Mouse (Mus musculus): ENCODE measurements around the gene Olfr1308. TPM values are rescaled to one million over a fixed set of nuclear protein-coding genes. Genes with fewer than 3 reads are reported as not detected.

Gene Olfr1308
- not detected in 2 replicates for polyA plus RNA-seq (2011; ENCODE audit: insufficient read depth, insufficient read length, low replicate concordance, missing spikeins)

DNA sequence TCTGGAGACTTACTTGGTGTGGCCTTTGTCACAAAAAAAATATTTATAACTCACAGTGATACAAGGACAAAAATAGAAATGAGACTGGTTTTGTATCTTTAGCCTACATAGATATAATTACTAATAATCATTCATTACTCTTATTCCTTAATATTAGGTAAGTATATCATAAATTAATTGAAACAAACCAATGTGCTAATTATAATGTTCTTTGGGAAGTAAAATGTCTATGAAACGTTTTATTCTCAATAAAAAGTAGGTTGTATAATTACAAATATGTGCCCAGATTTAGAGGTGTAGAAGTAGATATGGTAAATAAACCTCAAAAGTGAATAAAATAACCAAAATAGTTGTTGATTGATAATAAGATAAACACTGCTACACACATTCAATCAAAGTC is at the start of gene Olfr1308:
TSS of gene Olfr1308 (minus strand) at position 101 of the 400 bp plus-strand sequence.
- Histone ChIP-seq H3K4me3 (replicated peaks; ENCODE audit: control insufficient read depth, low read depth, low read length) (no peak within 1 kb of the TSS), H3K4me1 (ENCODE audit: control insufficient read depth, insufficient read depth, low read length) (no peaks in the 10 kb centered on the region), H3K27ac (ENCODE audit: control insufficient read depth, insufficient read depth, low read depth, low read length, poor library complexity) (no peak within 1 kb of the TSS)
- TF ChIP-seq CTCF (IDR thresholded peaks at IDR 0.05; ENCODE audit: control insufficient read depth, insufficient read depth, low read length) = no peak
- TF ChIP-seq POLR2A (IDR thresholded peaks at IDR 0.05; ENCODE audit: borderline replicate concordance, control insufficient read depth, low read depth, low read length) = no peak
- WGBS = 43% methylated on average over 1 of the region's 1 CpGs

DNA sequence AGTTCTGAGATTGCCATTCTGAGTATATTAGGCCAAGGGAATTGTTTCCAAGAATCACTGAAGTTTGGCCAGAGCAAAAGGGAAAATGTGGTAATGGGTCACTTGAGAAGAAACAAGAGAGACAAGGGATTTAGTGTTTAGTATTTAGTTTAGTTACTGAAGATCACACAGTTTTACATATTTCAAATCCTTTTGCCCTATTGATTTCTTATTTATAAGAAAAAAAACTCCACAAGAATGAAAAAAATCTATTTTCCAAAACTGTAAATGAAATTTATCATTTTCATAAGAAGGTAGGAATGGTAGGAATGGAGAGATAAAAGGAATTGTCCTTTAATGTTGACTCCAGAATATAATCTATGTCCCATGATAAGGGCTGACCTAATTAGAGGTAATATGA is 47.9 kb upstream of the Olfr1308 start, which contains the start of gene Olfr1310:
TSS of gene Olfr1310 (minus strand) at position 101 of the 400 bp plus-strand sequence.
- H3K4me1 ChIP-seq (ENCODE audit: control insufficient read depth, insufficient read depth, low read length) = no peaks in the 10 kb centered on the region
- no peak within 1 kb of the TSS for H3K4me3 ChIP-seq (replicated peaks; ENCODE audit: control insufficient read depth, low read depth, low read length)
- TF ChIP-seq POLR2A (IDR thresholded peaks at IDR 0.05; ENCODE audit: borderline replicate concordance, control insufficient read depth, low read depth, low read length) (no peak), CTCF (IDR thresholded peaks at IDR 0.05; ENCODE audit: control insufficient read depth, insufficient read depth, low read length) (no peak)
- no peak within 1 kb of the TSS for H3K27ac ChIP-seq (ENCODE audit: control insufficient read depth, insufficient read depth, low read depth, low read length, poor library complexity)

DNA sequence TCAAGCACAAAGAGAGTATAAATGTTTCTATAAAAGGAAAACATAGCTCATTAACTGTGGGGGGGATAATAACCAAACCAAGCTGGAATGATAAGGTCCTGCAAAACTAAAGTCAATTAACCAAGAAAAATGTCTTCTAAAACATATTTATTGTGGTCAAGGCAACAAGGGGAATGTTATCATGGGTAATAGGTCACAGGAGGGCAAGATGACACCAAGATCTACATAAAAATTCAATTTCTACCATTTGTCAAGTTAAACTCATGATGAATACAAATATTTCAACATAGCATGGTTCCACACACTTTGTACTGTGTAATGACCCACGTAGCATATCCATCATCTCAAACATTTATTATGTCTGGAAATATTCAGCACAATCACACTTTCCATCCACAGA is 25.4 kb upstream of the Olfr1308 start, which contains the start of gene Olfr1309:
TSS of gene Olfr1309 (minus strand) at position 101 of the 400 bp plus-strand sequence.
- TF ChIP-seq POLR2A (IDR thresholded peaks at IDR 0.05; ENCODE audit: borderline replicate concordance, control insufficient read depth, low read depth, low read length) (no peak), CTCF (IDR thresholded peaks at IDR 0.05; ENCODE audit: control insufficient read depth, insufficient read depth, low read length) (no peak)
- no peak within 1 kb of the TSS for H3K27ac ChIP-seq (ENCODE audit: control insufficient read depth, insufficient read depth, low read depth, low read length, poor library complexity)
- 47% methylated on average over 1 of the region's 1 CpGs for WGBS

DNA sequence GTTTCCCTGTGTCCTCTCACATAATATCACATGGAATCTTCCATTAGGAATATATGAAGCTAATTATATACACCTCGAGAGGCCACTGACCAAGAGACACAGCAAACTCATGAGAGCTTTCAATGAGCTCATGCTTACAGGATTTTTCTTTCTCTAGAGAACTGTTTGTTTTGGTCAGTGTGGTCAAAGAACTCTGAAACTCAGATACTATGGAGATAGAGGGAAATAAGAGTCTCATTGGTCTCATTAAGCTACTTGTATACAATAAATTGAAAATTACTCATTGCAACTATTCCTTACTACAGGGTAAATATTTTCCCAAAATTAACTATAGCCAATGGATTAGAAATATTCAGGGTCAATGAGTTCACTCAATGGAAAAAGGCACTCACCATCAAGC is 15.4 kb downstream of the Olfr1308 start, which contains the start of gene Olfr1307:
TSS of gene Olfr1307 (minus strand) at position 101 of the 400 bp plus-strand sequence.
- TF ChIP-seq CTCF (IDR thresholded peaks at IDR 0.05; ENCODE audit: control insufficient read depth, insufficient read depth, low read length) = no peak
- no peak for TF ChIP-seq POLR2A (IDR thresholded peaks at IDR 0.05; ENCODE audit: borderline replicate concordance, control insufficient read depth, low read depth, low read length)
- Histone ChIP-seq H3K4me1 (ENCODE audit: control insufficient read depth, insufficient read depth, low read length) (no peaks in the 10 kb centered on the region), H3K27ac (ENCODE audit: control insufficient read depth, insufficient read depth, low read depth, low read length, poor library complexity) (no peak within 1 kb of the TSS), H3K4me3 (replicated peaks; ENCODE audit: control insufficient read depth, low read depth, low read length) (no peak within 1 kb of the TSS)
- 60% methylated on average over 1 of the region's 1 CpGs for WGBS

More for the DNA sequence above, 25.4 kb upstream of the Olfr1308 start, which contains the start of gene Olfr1309:
- no peaks in the 10 kb centered on the region for H3K4me1 ChIP-seq (ENCODE audit: control insufficient read depth, insufficient read depth, low read length)
- no peak within 1 kb of the TSS for H3K4me3 ChIP-seq (replicated peaks; ENCODE audit: control insufficient read depth, low read depth, low read length)

DNA sequence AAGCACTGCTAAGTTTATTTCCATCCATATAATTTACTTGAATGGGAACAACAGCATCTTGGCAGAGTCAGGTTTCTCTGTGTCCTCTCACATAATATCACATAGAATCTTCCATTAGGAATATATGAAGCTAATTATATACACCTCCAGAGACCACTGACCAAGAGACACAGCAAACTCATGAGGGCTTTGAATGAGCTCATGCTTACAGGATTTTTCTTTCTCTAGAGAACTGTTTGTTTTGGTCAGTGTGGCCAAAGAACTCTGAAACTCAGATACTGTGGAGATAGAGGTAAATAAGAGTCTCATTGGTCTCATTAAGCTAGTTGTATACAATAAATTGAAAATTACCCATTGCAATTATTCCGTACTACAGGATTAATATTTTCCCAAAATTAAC is 48.6 kb downstream of the Olfr1308 start, which contains the start of gene Olfr1306:
TSS of gene Olfr1306 (minus strand) at position 101 of the 400 bp plus-strand sequence.
- H3K27ac ChIP-seq (ENCODE audit: control insufficient read depth, insufficient read depth, low read depth, low read length, poor library complexity) = no peak within 1 kb of the TSS
- no peaks in the 10 kb centered on the region for H3K4me1 ChIP-seq (ENCODE audit: control insufficient read depth, insufficient read depth, low read length)
- H3K4me3 ChIP-seq (replicated peaks; ENCODE audit: control insufficient read depth, low read depth, low read length) = no peak within 1 kb of the TSS
- no peak for TF ChIP-seq POLR2A (IDR thresholded peaks at IDR 0.05; ENCODE audit: borderline replicate concordance, control insufficient read depth, low read depth, low read length)
- TF ChIP-seq CTCF (IDR thresholded peaks at IDR 0.05; ENCODE audit: control insufficient read depth, insufficient read depth, low read length) = no peak
- 69% methylated on average over 1 of the region's 1 CpGs for WGBS

Other genes starting within 250 kb of the Olfr1308 start
- not detected in 2 replicates for gene Olfr1301, start 213.9 kb downstream of the Olfr1308 start, polyA plus RNA-seq (2011; ENCODE audit: insufficient read depth, insufficient read length, low replicate concordance, missing spikeins)
- gene Olfr1302, start 187.5 kb downstream of the Olfr1308 start, polyA plus RNA-seq (2011; ENCODE audit: insufficient read depth, insufficient read length, low replicate concordance, missing spikeins) = not detected in 2 replicates
- gene Olfr1303, start 144.6 kb downstream of the Olfr1308 start, polyA plus RNA-seq (2011; ENCODE audit: insufficient read depth, insufficient read length, low replicate concordance, missing spikeins) = 0.32 TPM in 1 of 2 replicates, not detected in the other
- not detected in 2 replicates for gene Olfr1305, start 87.8 kb downstream of the Olfr1308 start, polyA plus RNA-seq (2011; ENCODE audit: insufficient read depth, insufficient read length, low replicate concordance, missing spikeins)
- gene Olfr1306, start 48.7 kb downstream of the Olfr1308 start, polyA plus RNA-seq (2011; ENCODE audit: insufficient read depth, insufficient read length, low replicate concordance, missing spikeins) = not detected in 2 replicates
- 0.05 and 0.15 TPM in 2 replicates for gene Olfr1307, start 15.5 kb downstream of the Olfr1308 start, polyA plus RNA-seq (2011; ENCODE audit: insufficient read depth, insufficient read length, low replicate concordance, missing spikeins)
- gene Olfr1309, start 25.3 kb upstream of the Olfr1308 start, polyA plus RNA-seq (2011; ENCODE audit: insufficient read depth, insufficient read length, low replicate concordance, missing spikeins) = 0.57 TPM in 1 of 2 replicates, not detected in the other
- not detected in 2 replicates for gene Olfr1310, start 47.8 kb upstream of the Olfr1308 start, polyA plus RNA-seq (2011; ENCODE audit: insufficient read depth, insufficient read length, low replicate concordance, missing spikeins)
- not detected in 2 replicates for gene Olfr1311, start 59.5 kb upstream of the Olfr1308 start, polyA plus RNA-seq (2011; ENCODE audit: insufficient read depth, insufficient read length, low replicate concordance, missing spikeins)
- 0.75 TPM in 1 of 2 replicates, not detected in the other for gene Olfr1312, start 85.3 kb upstream of the Olfr1308 start, polyA plus RNA-seq (2011; ENCODE audit: insufficient read depth, insufficient read length, low replicate concordance, missing spikeins)
- gene Olfr1313, start 112.9 kb upstream of the Olfr1308 start, polyA plus RNA-seq (2011; ENCODE audit: insufficient read depth, insufficient read length, low replicate concordance, missing spikeins) = 0.57 TPM in 1 of 2 replicates, not detected in the other
- not detected in 2 replicates for gene Olfr1314, start 131.8 kb upstream of the Olfr1308 start, polyA plus RNA-seq (2011; ENCODE audit: insufficient read depth, insufficient read length, low replicate concordance, missing spikeins)
- gene Olfr1315-ps1, start 150.5 kb upstream of the Olfr1308 start, polyA plus RNA-seq (2011; ENCODE audit: insufficient read depth, insufficient read length, low replicate concordance, missing spikeins) = not detected in 2 replicates
- gene Olfr1316, start 170.0 kb upstream of the Olfr1308 start, polyA plus RNA-seq (2011; ENCODE audit: insufficient read depth, insufficient read length, low replicate concordance, missing spikeins) = not detected in 2 replicates
- gene Olfr1317, start 175.4 kb upstream of the Olfr1308 start, polyA plus RNA-seq (2011; ENCODE audit: insufficient read depth, insufficient read length, low replicate concordance, missing spikeins) = not detected in 2 replicates
- gene Olfr1318, start 189.3 kb upstream of the Olfr1308 start, polyA plus RNA-seq (2011; ENCODE audit: insufficient read depth, insufficient read length, low replicate concordance, missing spikeins) = not detected in 2 replicates